Mouse (Mus musculus) limb, embryonic 12.5 days (tissue): Measurements from ENCODE around the gene Cfap61. TPM values are rescaled to one million over a fixed set of nuclear protein-coding genes. Genes with fewer than 3 reads are reported as not detected.

Experiments
- ATAC-seq: fragments of 200-750 bp; cut with Nextera tagmentation; 2 replicates; pipeline ENCODE4 v1.8.0; 2017; ENCODE audit warnings: low read depth, moderate TSS enrichment; ENCODE audit not compliant: insufficient number of reproducible peaks, insufficient read depth, low FRiP score, low TSS enrichment
- H3K27ac ChIP-seq: fragments of 300-500 bp; sonication (generic); 2 replicates; pipeline ENCODE4 v1.5.1; 2016; ENCODE audit warnings: mild to moderate bottlenecking, moderate library complexity
- H3K27me3 ChIP-seq: fragments of 300-500 bp; sonication (generic); 2 replicates; pipeline ENCODE4 v1.6.1; 2016; ENCODE audit warnings: mild to moderate bottlenecking, moderate library complexity
- H3K36me3 ChIP-seq: fragments of 300-500 bp; sonication (generic); 2 replicates; pipeline ENCODE4 v1.6.1; 2016; ENCODE audit warnings: mild to moderate bottlenecking, moderate library complexity
- H3K4me1 ChIP-seq: fragments of 300-500 bp; sonication (generic); replicated peaks from 2 replicates; pipeline ENCODE4 v1.6.1; 2016
- H3K4me2 ChIP-seq: fragments of 300-500 bp; sonication (generic); 2 replicates; pipeline ENCODE4 v1.6.1; 2016; ENCODE audit warnings: mild to moderate bottlenecking, moderate library complexity
- H3K4me3 ChIP-seq: fragments of 300-500 bp; sonication (generic); replicated peaks from 2 replicates; pipeline ENCODE4 v1.5.1; 2016; ENCODE audit warnings: mild to moderate bottlenecking
- H3K9ac ChIP-seq: fragments of 300-500 bp; sonication (generic); replicated peaks from 2 replicates; pipeline ENCODE4 v1.6.1; 2016; ENCODE audit warnings: mild to moderate bottlenecking, moderate library complexity
- H3K9me3 ChIP-seq: fragments of 300-500 bp; sonication (generic); 2 replicates; pipeline ENCODE4 v1.6.1; 2016; ENCODE audit warnings: mild to moderate bottlenecking, moderate library complexity
- WGBS: fragments of 180-500 bp; shearing (Covaris S2); methylation state at CpG from one replicate; pipeline ENCODE4 v1.1.7; 2016; 5-methylcytosine and 5-hydroxymethylcytosine counted together
- polyA plus RNA-seq: library from polyadenylated mRNA; unstranded; fragments of >200 nt; fragmentation: Nextera tagmentation; extraction: Ambion mirVana; gene quantifications from 2 replicates; pipeline ENCODE4 v1.2.1, GENCODE M21; 2016

The Cfap61 gene
- polyA plus RNA-seq, 1 experiment from 2014 or later = 0.21 TPM

DNA sequence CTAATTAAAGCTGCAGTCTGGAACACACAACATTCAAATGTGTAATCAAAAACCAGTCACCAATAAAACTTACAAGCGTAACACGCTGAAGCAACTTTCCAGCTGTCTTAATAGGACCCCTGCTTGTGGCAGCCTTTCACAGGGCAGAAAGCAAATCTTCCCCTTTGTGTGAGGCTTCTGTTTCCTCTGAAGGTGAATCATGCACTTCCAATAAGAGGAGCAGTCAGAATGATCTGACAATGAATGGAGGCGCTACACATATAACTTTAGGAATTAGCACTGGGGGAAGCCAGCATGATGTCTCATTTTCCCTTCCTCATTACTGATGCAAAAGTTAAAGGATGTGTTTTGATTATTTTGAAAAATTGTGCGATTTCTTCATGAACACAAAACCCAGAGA is 326.6 kb downstream of the Cfap61 start:
- peaks cover 19% of the 10 kb centered on the region for H3K4me1 ChIP-seq
- 53% methylated on average over 4 of the region's 4 CpGs for WGBS

DNA sequence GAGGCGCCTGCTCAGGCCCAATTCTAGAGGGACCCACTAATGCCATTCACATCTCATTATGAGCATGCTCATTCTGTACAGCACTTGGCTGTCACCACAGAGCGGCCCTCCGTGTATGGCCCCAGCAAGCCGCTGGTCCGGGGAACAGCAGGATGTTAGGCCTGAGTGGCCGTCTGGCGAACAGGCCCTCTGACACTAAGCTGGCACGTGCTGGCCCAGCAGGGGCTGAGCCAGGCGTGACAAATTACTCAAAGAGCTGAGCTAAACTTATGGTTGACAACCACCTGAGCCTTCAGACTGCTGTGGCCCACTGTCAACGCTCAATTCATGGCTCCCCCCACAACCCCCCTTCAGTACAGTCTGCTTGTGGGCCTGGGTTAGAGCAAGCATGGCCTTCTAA is 327.6 kb downstream of the Cfap61 start:
- peaks cover 3% of the 10 kb centered on the region; the same call in 1 of the 2 replicates for H3K27me3 ChIP-seq
- H3K4me3 ChIP-seq = no peak overlapping the region
- H3K9ac ChIP-seq = no peak overlapping the region
- 15% methylated on average over 10 of the region's 10 CpGs for WGBS
- H3K4me2 ChIP-seq = no peak overlapping the region
- ATAC-seq = peak; percentile 80
- no peak overlapping the region for H3K27ac ChIP-seq
- no peaks in the 10 kb centered on the region for H3K36me3 ChIP-seq
- no peaks in the 10 kb centered on the region for H3K9me3 ChIP-seq
- H3K4me1 ChIP-seq = peaks cover 19% of the 10 kb centered on the region

More for the DNA sequence above, 326.6 kb downstream of the Cfap61 start:
- H3K9me3 ChIP-seq = no peaks in the 10 kb centered on the region
- H3K27ac ChIP-seq = no peak overlapping the region
- no peak overlapping the region for H3K4me2 ChIP-seq
- ATAC-seq = no peak
- no peak overlapping the region for H3K4me3 ChIP-seq
- no peak overlapping the region for H3K9ac ChIP-seq
- H3K36me3 ChIP-seq = no peaks in the 10 kb centered on the region
- H3K27me3 ChIP-seq = peaks cover 3% of the 10 kb centered on the region; the same call in 1 of the 2 replicates

DNA sequence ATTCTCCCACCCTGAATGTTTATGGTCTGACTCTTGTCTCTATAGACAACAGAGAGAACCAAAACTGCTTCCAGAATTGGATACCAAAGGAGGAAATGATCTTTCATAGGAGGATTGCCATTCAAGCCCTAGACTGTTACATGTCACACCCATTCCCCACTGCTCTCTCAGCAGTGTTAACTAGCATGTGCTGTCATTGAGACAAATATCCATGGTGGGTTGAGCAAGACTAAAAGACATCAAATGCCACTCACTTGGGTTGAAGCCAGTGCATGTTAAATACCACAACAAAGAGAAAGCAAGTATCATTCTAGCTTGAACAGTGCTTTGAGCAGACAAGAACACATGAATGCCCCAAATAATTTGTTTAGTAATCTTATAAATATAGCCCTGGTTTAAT is 328.4 kb downstream of the Cfap61 start:
- Histone ChIP-seq H3K9ac (no peak overlapping the region), H3K27ac (no peak overlapping the region), H3K27me3 (no peaks in the 10 kb centered on the region), H3K4me3 (no peak overlapping the region), H3K4me1 (peaks cover 19% of the 10 kb centered on the region), H3K9me3 (no peaks in the 10 kb centered on the region), H3K4me2 (no peak overlapping the region), H3K36me3 (no peaks in the 10 kb centered on the region)
- ATAC-seq = no peak

Other genes starting within 250 kb of the Cfap61 start
- 156 and 160 TPM in 2 replicates for gene Naa20, start 32.7 kb upstream of the Cfap61 start, polyA plus RNA-seq
- 36.1 and 38.4 TPM in 2 replicates for gene Crnkl1, start 230 bp downstream of the Cfap61 start, polyA plus RNA-seq